Mouse (Mus musculus) erythroblast, embryonic 14.5 days (primary cell): Measurements from ENCODE around the gene Tmem107.

Experiments used
- GATA1 ChIP-seq: IDR thresholded peaks from 2 replicates; pipeline ENCODE4 v1.6.1; 2012; ENCODE audit warnings: low read length, inconsistent platforms, mixed read lengths
- TAL1 ChIP-seq: IDR thresholded peaks from 3 replicates; pipeline ENCODE4 v1.6.1; 2012; ENCODE audit warnings: low read length, inconsistent platforms, mixed read lengths

GRCm38 (mm10) chr11:69028805-69029204 is 41.8 kb upstream of the Tmem107 start:
- TF ChIP-seq GATA1 (no peak), TAL1 (no peak)
